Mouse (Mus musculus) embryonic fibroblast, embryonic 13.5 days (primary cell): ENCODE measurements around the gene Gm498.

Experiments
- CTCF ChIP-seq: IDR thresholded peaks from 2 replicates; pipeline ENCODE4 v1.5.1; 2011; ENCODE audit warnings: mild to moderate bottlenecking, control low read depth, low read length, moderate library complexity, borderline replicate concordance; ENCODE audit not compliant: insufficient read depth
- POLR2A ChIP-seq: IDR thresholded peaks from 2 replicates; pipeline ENCODE4 v1.6.1; 2011; ENCODE audit warnings: low read depth, mild to moderate bottlenecking, control low read depth, low read length, moderate library complexity

GRCm38 (mm10) chr7:143892361-143892760 is 25.7 kb downstream of the Gm498 start:
- TF ChIP-seq POLR2A = no peak
- TF ChIP-seq CTCF = no peak
